In the genomic region with DNA sequence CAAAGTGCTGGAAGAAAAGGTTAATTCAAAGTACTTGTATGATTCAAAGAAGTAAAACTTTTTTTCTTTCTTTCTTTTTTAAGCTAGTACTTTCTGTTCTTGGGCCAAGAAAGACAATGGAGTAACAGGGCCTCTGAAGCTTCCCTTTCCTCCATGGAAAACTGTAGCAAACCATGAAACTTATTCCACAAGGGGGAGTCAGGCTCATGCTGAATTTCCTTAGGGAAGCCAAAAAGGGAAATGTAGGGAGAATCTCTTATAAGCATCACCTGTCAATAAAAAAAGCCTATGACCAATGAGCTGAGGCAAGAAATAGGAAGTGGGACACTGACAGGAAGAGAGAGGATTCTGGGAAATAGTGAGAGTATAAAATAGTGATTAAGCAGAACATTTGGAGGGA, we compare ENCODE assay signal across 15 mouse cellular contexts.
DNase-seq lines count a peak whose midpoint lies in the region; ATAC-seq and TF ChIP-seq lines count a peak whose summit lies in the region.
"Had no signal": no experiment of that assay in that cellular context is flagged by ENCODE, and none has a peak within 500 bp of the region (broad histone marks: within the 10 kb centered on the region; RNA-seq: fewer than 3 reads in every experiment).

No protein-coding gene starts in this region.

- DNase-seq in embryo, embryonic 10 days (ENCODE audit: low spot score): peak; percentile 64
- no peak for DNase-seq in embryo, embryonic 9.5 days (ENCODE audit: extremely low spot score)
- DNase-seq in kidney, adult 2 months: peak; percentile 38
- DNase-seq in midbrain, postnatal 0 days (ENCODE audit: low spot score): peak; percentile 67
- no peak for DNase-seq in stomach, postnatal 0 days (ENCODE audit: low spot score)
- DNase-seq in gastrocnemius, postnatal 36 days: no peak
- DNase-seq: gastrocnemius, postnatal 10 days; left cerebral cortex, postnatal 4 days; thymus, adult 2 months had no signal

- no peaks in the 10 kb centered on the region for H3K9me3 ChIP-seq in kidney, embryonic 15.5 days (replicated peaks)
- no peaks in the 10 kb centered on the region for H3K9me3 ChIP-seq in midbrain, postnatal 0 days (ENCODE audit: low read length)
- H3K9me3 ChIP-seq in midbrain, embryonic 15.5 days: no peaks in the 10 kb centered on the region
- H3K9me3 ChIP-seq in stomach, postnatal 0 days (ENCODE audit: control insufficient read depth, low read length): no peaks in the 10 kb centered on the region
- H3K9me3 ChIP-seq: embryonic facial prominence, embryonic 12.5 days; hindbrain, embryonic 15.5 days; neural tube, embryonic 13.5 days had no signal

- no peak overlapping the region for H3K4me2 ChIP-seq in kidney, embryonic 15.5 days
- no peak overlapping the region for H3K4me2 ChIP-seq in midbrain, postnatal 0 days (ENCODE audit: low read depth, low read length, poor library complexity, severe bottlenecking)
- no peak overlapping the region for H3K4me2 ChIP-seq in midbrain, embryonic 15.5 days
- H3K4me2 ChIP-seq in stomach, postnatal 0 days (replicated peaks; ENCODE audit: low read depth): no peak overlapping the region
- H3K4me2 ChIP-seq: embryonic facial prominence, embryonic 12.5 days; hindbrain, embryonic 15.5 days; neural tube, embryonic 13.5 days had no signal

- TF ChIP-seq POLR2A in kidney, adult 2 months (IDR thresholded peaks at IDR 0.05; ENCODE audit: low read depth, low read length): no peak

- H3K27me3 ChIP-seq in kidney, adult 2 months (replicated peaks; ENCODE audit: control insufficient read depth, insufficient read depth, low read length): no peaks in the 10 kb centered on the region
- H3K27me3 ChIP-seq in kidney, embryonic 15.5 days: no peaks in the 10 kb centered on the region
- no peaks in the 10 kb centered on the region for H3K27me3 ChIP-seq in midbrain, postnatal 0 days (ENCODE audit: insufficient read depth, low read length)
- no peaks in the 10 kb centered on the region for H3K27me3 ChIP-seq in midbrain, embryonic 15.5 days (replicated peaks)
- no peaks in the 10 kb centered on the region for H3K27me3 ChIP-seq in stomach, postnatal 0 days (ENCODE audit: control insufficient read depth, insufficient read depth, low read length)
- H3K27me3 ChIP-seq: embryonic facial prominence, embryonic 12.5 days; hindbrain, embryonic 15.5 days; megakaryocyte, embryonic 14.5 days; neural tube, embryonic 13.5 days had no signal

- no peaks in the 10 kb centered on the region for H3K4me1 ChIP-seq in kidney, adult 2 months (ENCODE audit: control insufficient read depth, insufficient read depth, low read length)
- no peaks in the 10 kb centered on the region for H3K4me1 ChIP-seq in kidney, embryonic 15.5 days
- no peaks in the 10 kb centered on the region for H3K4me1 ChIP-seq in midbrain, postnatal 0 days (ENCODE audit: insufficient read depth, low read length)
- no peaks in the 10 kb centered on the region for H3K4me1 ChIP-seq in midbrain, embryonic 15.5 days
- H3K4me1 ChIP-seq in stomach, postnatal 0 days (replicated peaks; ENCODE audit: control insufficient read depth, insufficient read depth): no peaks in the 10 kb centered on the region
- H3K4me1 ChIP-seq: megakaryocyte, embryonic 14.5 days had no signal

- H3K36me3 ChIP-seq in kidney, adult 2 months (ENCODE audit: control insufficient read depth, insufficient read depth, low read length): no peaks in the 10 kb centered on the region
- H3K36me3 ChIP-seq in kidney, embryonic 15.5 days: no peaks in the 10 kb centered on the region
- H3K36me3 ChIP-seq in midbrain, postnatal 0 days (ENCODE audit: insufficient read depth, low read length): no peaks in the 10 kb centered on the region
- no peaks in the 10 kb centered on the region for H3K36me3 ChIP-seq in midbrain, embryonic 15.5 days (replicated peaks)
- H3K36me3 ChIP-seq in stomach, postnatal 0 days (ENCODE audit: control insufficient read depth, insufficient read depth, low read length): no peaks in the 10 kb centered on the region
- H3K36me3 ChIP-seq: embryonic facial prominence, embryonic 12.5 days; hindbrain, embryonic 15.5 days; neural tube, embryonic 13.5 days had no signal

- no peak overlapping the region for H3K4me3 ChIP-seq in kidney, adult 2 months (ENCODE audit: insufficient read depth, low read depth, low read length)
- no peak overlapping the region for H3K4me3 ChIP-seq in kidney, embryonic 15.5 days (replicated peaks)
- no peak overlapping the region for H3K4me3 ChIP-seq in midbrain, postnatal 0 days (ENCODE audit: low read depth, low read length)
- H3K4me3 ChIP-seq in midbrain, embryonic 15.5 days: no peak overlapping the region
- H3K4me3 ChIP-seq in stomach, postnatal 0 days (ENCODE audit: low read depth, low read length): no peak overlapping the region
- H3K4me3 ChIP-seq: embryonic facial prominence, embryonic 12.5 days; hindbrain, embryonic 15.5 days; megakaryocyte, embryonic 14.5 days; neural tube, embryonic 13.5 days had no signal

- no peak overlapping the region for H3K9ac ChIP-seq in kidney, embryonic 15.5 days
- H3K9ac ChIP-seq in midbrain, postnatal 0 days (replicated peaks; ENCODE audit: low read length, poor library complexity, severe bottlenecking): no peak overlapping the region
- H3K9ac ChIP-seq in midbrain, embryonic 15.5 days: no peak overlapping the region
- no peak overlapping the region for H3K9ac ChIP-seq in stomach, postnatal 0 days (ENCODE audit: low read length)
- H3K9ac ChIP-seq: embryonic facial prominence, embryonic 12.5 days; hindbrain, embryonic 15.5 days; neural tube, embryonic 13.5 days had no signal

- peak; percentile 22; the same call in 1 of the 2 replicates for TF ChIP-seq CTCF in kidney, adult 2 months (conservative IDR thresholded peaks at IDR 0.05; ENCODE audit: insufficient read depth, insufficient read length, low read depth, low read length)
- peak; percentile 84 for TF ChIP-seq CTCF in midbrain, postnatal 0 days (IDR thresholded peaks at IDR 0.05)
- TF ChIP-seq CTCF in stomach, postnatal 0 days (IDR thresholded peaks at IDR 0.05; ENCODE audit: low read depth): peak; percentile 85

- TF ChIP-seq EP300 in stomach, postnatal 0 days (optimal IDR thresholded peaks at IDR 0.05): no peak

- intact Hi-C loops in gastrocnemius, postnatal 36 days (cut with DNase I): loop anchor here (2.0 kb wide), 1 partner anchor 276 kb away; no protein-coding TSS in a partner anchor

- no peak overlapping the region for H3K27ac ChIP-seq in kidney, adult 2 months (ENCODE audit: insufficient read depth, low read depth, low read length)
- H3K27ac ChIP-seq in kidney, embryonic 15.5 days: no peak overlapping the region
- no peak overlapping the region for H3K27ac ChIP-seq in midbrain, postnatal 0 days (ENCODE audit: low read depth, low read length)
- H3K27ac ChIP-seq in midbrain, embryonic 15.5 days: no peak overlapping the region
- H3K27ac ChIP-seq in stomach, postnatal 0 days (replicated peaks): no peak overlapping the region
- H3K27ac ChIP-seq: embryonic facial prominence, embryonic 12.5 days; hindbrain, embryonic 15.5 days; neural tube, embryonic 13.5 days had no signal

- ATAC-seq in kidney, embryonic 15.5 days (replicated peaks; ENCODE audit: low FRiP score): no peak
- no peak for ATAC-seq in midbrain, postnatal 0 days (ENCODE audit: low FRiP score)
- no peak for ATAC-seq in midbrain, embryonic 15.5 days (replicated peaks)
- ATAC-seq in stomach, postnatal 0 days (ENCODE audit: low FRiP score, low TSS enrichment): no peak

Comparison
In these comparisons a context has a peak if more than half of its experiments do, and no peak if none do; other contexts are left out.
1. DNase-seq: peak in embryo, embryonic 10 days (single experiment), kidney, adult 2 months (single experiment) and midbrain, postnatal 0 days (single experiment); none in embryo, embryonic 9.5 days (single experiment), stomach, postnatal 0 days (single experiment) and gastrocnemius, postnatal 36 days (0 of 2).
2. CTCF ChIP-seq: peak in every context shown above with its lines; median percentile 85 in stomach, postnatal 0 days; 84 in midbrain, postnatal 0 days; 22 in kidney, adult 2 months.